Mouse (Mus musculus) intestine, embryonic 14.5 days (tissue): Measurements from ENCODE around the gene Zbtb32. TPM values are rescaled to one million over a fixed set of nuclear protein-coding genes. Genes with fewer than 3 reads are reported as not detected.

Experiments used
- ATAC-seq: fragments of 200-750 bp; cut with Nextera tagmentation; replicated peaks from 2 replicates; pipeline ENCODE4 v1.8.0; 2017; ENCODE audit warnings: low read depth, moderate number of reproducible peaks, moderate TSS enrichment, moderate library complexity; ENCODE audit not compliant: low FRiP score, low TSS enrichment
- DNase-seq: peaks from one replicate; pipeline ENCODE4 v3.0.0-alpha.2; 2018; ENCODE audit warnings: low spot score
- H3K27ac ChIP-seq: fragments of 300-500 bp; sonication (generic); 2 replicates; pipeline ENCODE4 v1.5.1; 2014; ENCODE audit warnings: low read depth, mild to moderate bottlenecking, control low read depth
- H3K27me3 ChIP-seq: fragments of 300-500 bp; sonication (generic); replicated peaks from 2 replicates; pipeline ENCODE4 v1.6.1; 2014; ENCODE audit warnings: low read length, control low read depth; ENCODE audit not compliant: control insufficient read depth, insufficient read depth
- H3K36me3 ChIP-seq: fragments of 300-500 bp; sonication (generic); 2 replicates; pipeline ENCODE4 v1.6.1; 2014; ENCODE audit warnings: low read length, control low read depth; ENCODE audit not compliant: control insufficient read depth, insufficient read depth
- H3K4me1 ChIP-seq: fragments of 300-500 bp; sonication (generic); replicated peaks from 2 replicates; pipeline ENCODE4 v1.6.1; 2014; ENCODE audit warnings: low read length, control low read depth, mixed read lengths; ENCODE audit not compliant: control insufficient read depth, insufficient read depth
- H3K4me2 ChIP-seq: fragments of 300-500 bp; sonication (generic); 2 replicates; pipeline ENCODE4 v1.6.1; 2014; ENCODE audit warnings: low read length
- H3K4me3 ChIP-seq: fragments of 300-500 bp; sonication (generic); 2 replicates; pipeline ENCODE4 v1.5.1; 2014; ENCODE audit warnings: low read depth, low read length, control low read depth, mixed read lengths
- H3K9ac ChIP-seq: fragments of 300-500 bp; sonication (generic); 2 replicates; pipeline ENCODE4 v1.6.1; 2014; ENCODE audit warnings: mild to moderate bottlenecking, low read length
- H3K9me3 ChIP-seq: fragments of 300-500 bp; sonication (generic); 2 replicates; pipeline ENCODE4 v1.6.1; 2016; ENCODE audit warnings: low read length, control low read depth; ENCODE audit not compliant: control insufficient read depth
- WGBS: fragments of 180-500 bp; shearing (Covaris S2); extraction: QIAGEN DNeasy Blood & Tissue Kit; methylation state at CpG from one replicate; pipeline ENCODE4 v1.1.7; 2014; 5-methylcytosine and 5-hydroxymethylcytosine counted together
- polyA plus RNA-seq: library from polyadenylated mRNA; unstranded; fragments of >200 nt; fragmentation: Nextera tagmentation; extraction: Ambion mirVana; gene quantifications from 2 replicates; pipeline ENCODE4 v1.2.1, GENCODE M21; 2014

Zbtb32 gene
- polyA plus RNA-seq, 1 experiment from 2014 or later: 0.83 TPM

DNA sequence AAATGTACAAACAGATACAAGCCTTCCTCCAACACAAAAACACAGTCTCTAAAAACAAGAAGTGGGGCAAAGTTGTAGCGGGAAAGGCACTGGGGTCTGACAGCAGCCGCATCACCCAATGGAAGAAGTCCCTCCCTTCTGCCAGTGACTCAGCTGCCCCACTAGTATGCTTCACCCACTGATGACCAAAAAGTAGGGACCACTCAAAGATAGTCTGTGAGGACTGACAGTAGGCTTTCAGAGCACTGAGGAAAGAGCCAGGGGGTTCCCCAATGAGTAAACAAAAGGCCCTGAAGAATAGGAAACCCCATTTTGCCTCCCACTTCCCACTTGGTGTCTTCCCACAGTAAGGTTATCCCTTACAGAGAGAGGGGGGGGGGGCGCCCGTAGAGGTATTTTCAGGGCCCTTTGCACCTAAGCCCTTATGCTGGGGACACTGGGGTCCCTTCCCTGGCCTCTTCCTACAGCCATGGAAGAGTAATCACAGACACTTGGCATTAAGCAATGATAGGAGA, 4.1 kb downstream of the Zbtb32 start:
- DNase-seq (no peak), ATAC-seq (no peak)
- Histone ChIP-seq H3K4me1 (peaks cover 4% of the 10 kb centered on the region; the same call in 1 of the 2 replicates), H3K4me2 (no peak overlapping the region), H3K27ac (no peak overlapping the region), H3K27me3 (no peaks in the 10 kb centered on the region), H3K4me3 (no peak overlapping the region), H3K9me3 (no peaks in the 10 kb centered on the region), H3K36me3 (no peaks in the 10 kb centered on the region), H3K9ac (no peak overlapping the region)
- WGBS: 53% methylated on average over 4 of the region's 4 CpGs

DNA sequence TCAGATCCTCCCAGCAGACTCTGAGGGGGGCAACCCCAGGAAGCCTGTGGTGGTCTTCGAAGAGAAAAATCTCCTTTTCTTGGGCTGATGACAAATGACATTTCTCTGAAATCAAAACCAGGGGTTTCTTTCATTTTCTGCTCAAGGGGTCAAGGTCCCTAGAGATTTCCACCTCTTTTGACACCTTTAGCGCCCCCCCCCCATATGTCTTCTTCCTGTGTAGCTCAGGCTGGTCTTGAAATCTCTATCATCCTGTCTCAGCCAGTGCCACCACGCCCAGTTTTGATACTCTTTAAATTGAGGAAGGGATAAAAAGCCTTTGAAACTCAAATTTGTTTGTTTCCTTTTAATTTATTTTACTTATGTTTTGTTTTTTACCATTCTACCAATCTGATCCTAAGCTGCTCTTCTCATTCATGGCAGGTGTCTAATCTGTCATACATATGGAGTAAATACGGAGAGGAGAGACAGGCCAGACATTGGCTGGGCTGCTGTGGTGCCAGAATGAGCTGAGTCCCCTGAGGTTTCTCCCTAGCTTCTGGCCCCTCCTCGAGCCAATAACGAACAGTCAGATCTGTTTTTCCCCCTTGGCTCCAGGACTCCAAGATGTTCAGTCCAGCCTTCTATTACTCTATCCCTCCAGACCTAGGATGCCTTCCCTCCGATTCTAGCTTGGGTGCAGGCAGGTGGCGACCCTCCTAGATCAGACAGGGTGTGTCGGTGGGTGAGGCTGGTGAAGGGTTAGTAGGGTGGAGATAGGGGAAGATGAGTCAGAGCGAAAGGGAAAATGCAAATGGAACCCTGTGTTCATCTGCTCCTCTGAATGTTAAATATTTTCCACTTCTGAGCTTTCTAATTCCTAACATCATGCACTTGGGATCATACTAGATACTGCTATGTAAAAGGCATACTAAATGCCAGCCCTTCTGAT, 4.9 kb downstream of the Zbtb32 start:
- no peak for DNase-seq
- WGBS: 73% methylated on average over 10 of the region's 10 CpGs
- Histone ChIP-seq H3K9me3 (no peaks in the 10 kb centered on the region), H3K27me3 (no peaks in the 10 kb centered on the region), H3K4me1 (peaks cover 4% of the 10 kb centered on the region; the same call in 1 of the 2 replicates), H3K4me3 (no peak overlapping the region), H3K9ac (no peak overlapping the region), H3K36me3 (no peaks in the 10 kb centered on the region), H3K4me2 (no peak overlapping the region), H3K27ac (no peak overlapping the region)
- ATAC-seq: no peak

DNA sequence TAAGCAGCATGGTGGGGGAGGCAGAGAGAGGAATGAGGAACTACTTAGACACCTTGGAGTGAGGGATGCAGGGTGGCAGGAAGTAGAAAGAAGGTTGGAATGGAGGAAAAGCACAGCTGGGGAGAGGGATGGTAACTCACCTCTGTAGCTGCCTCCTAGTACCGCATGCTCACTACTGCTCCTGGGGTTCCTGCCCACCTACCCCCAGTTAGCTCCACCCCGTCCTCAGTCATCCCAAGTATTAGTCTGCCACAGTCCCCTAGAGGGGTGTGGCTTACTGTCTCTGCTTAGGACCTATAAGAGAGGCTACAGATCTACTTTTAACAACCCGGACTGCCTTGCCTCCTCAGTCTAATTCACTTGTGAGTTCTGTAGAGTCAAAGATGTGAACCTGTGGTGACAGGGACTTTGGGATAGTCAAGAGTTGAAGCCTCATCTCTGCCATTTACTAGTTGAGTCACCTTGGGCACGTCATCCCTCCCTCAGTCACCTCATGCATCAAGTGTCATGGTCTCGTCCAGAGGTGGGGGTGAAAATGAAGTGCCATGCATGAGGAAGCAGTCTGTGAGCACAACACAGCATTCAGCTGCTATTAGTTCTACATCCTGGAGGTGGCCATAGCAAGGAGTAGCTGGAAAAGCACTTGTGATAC, 5.8 kb downstream of the Zbtb32 start:
- Histone ChIP-seq H3K4me3 (no peak overlapping the region), H3K9ac (no peak overlapping the region), H3K4me2 (no peak overlapping the region), H3K27ac (no peak overlapping the region), H3K36me3 (no peaks in the 10 kb centered on the region), H3K27me3 (no peaks in the 10 kb centered on the region), H3K9me3 (no peaks in the 10 kb centered on the region), H3K4me1 (peaks cover 4% of the 10 kb centered on the region; the same call in 1 of the 2 replicates)
- DNase-seq (no peak), ATAC-seq (no peak)
- 51% methylated on average over 5 of the region's 5 CpGs for WGBS

- WGBS: 69% methylated on average over 4 of the region's 4 CpGs
- Histone ChIP-seq H3K27me3 (no peaks in the 10 kb centered on the region), H3K4me1 (peaks cover 14% of the 10 kb centered on the region), H3K4me3 (no peak overlapping the region), H3K36me3 (peaks cover 2% of the 10 kb centered on the region), H3K9ac (no peak overlapping the region), H3K9me3 (no peaks in the 10 kb centered on the region), H3K27ac (no peak overlapping the region), H3K4me2 (no peak overlapping the region)
- DNase-seq: no peak
- no peak for ATAC-seq
Measured at GRCm38 (mm10) chr7:30591605-30591951, 7.1 kb downstream of the Zbtb32 start.

DNA sequence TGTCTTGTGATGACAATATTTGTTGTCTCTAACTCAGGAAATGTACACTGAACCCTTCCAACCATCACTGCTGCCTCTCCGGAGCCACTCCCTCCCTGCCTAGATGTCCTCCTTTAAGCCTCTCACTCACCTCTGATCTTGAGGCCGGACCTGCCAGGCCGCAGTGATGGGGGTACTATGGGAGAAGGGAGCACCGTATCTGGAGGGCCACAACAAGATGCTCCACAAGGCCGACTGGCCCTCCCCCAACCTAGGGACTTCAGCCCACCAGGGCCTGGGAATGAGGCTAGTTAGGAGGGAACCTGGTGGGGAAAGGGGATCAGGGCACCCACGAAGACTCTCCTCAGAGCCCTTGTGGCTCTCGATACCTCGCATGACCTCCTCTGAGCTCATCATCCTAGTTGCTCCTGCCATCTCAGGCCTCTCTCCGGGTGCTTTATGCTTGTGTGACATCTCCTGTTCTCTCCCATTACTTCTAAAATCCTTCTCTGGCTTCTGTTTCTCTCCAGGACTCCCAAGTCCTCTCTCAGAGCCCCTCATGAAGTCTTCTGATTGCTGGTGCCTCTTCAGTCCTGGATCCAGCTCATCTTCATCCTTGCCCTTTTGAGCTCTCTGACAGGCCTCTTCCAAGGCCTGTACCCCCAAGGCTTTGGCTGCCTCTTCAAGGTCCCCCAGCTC, 7.6 kb downstream of the Zbtb32 start:
- Histone ChIP-seq H3K27me3 (no peaks in the 10 kb centered on the region), H3K4me3 (no peak overlapping the region), H3K36me3 (peaks cover 8% of the 10 kb centered on the region), H3K9ac (no peak overlapping the region), H3K9me3 (no peaks in the 10 kb centered on the region), H3K4me1 (peaks cover 14% of the 10 kb centered on the region), H3K27ac (no peak overlapping the region), H3K4me2 (peak overlapping the region; percentile 67; the same call in 1 of the 2 replicates)
- WGBS: 89% methylated on average over 9 of the region's 9 CpGs
- DNase-seq: no peak
- no peak for ATAC-seq

GRCm38 (mm10) chr7:30589435-30590301, 9.0 kb downstream of the Zbtb32 start:
- Histone ChIP-seq H3K4me3 (peak overlapping the region; percentile 60), H3K27ac (peak overlapping the region; percentile 83), H3K4me2 (peak overlapping the region; percentile 67), H3K9me3 (no peaks in the 10 kb centered on the region), H3K9ac (peak overlapping the region; percentile 49), H3K4me1 (peaks cover 14% of the 10 kb centered on the region), H3K36me3 (peaks cover 22% of the 10 kb centered on the region), H3K27me3 (no peaks in the 10 kb centered on the region)
- ATAC-seq: peak; percentile 79
- 24% methylated on average over 40 of the region's 40 CpGs for WGBS
- no peak for DNase-seq

DNA sequence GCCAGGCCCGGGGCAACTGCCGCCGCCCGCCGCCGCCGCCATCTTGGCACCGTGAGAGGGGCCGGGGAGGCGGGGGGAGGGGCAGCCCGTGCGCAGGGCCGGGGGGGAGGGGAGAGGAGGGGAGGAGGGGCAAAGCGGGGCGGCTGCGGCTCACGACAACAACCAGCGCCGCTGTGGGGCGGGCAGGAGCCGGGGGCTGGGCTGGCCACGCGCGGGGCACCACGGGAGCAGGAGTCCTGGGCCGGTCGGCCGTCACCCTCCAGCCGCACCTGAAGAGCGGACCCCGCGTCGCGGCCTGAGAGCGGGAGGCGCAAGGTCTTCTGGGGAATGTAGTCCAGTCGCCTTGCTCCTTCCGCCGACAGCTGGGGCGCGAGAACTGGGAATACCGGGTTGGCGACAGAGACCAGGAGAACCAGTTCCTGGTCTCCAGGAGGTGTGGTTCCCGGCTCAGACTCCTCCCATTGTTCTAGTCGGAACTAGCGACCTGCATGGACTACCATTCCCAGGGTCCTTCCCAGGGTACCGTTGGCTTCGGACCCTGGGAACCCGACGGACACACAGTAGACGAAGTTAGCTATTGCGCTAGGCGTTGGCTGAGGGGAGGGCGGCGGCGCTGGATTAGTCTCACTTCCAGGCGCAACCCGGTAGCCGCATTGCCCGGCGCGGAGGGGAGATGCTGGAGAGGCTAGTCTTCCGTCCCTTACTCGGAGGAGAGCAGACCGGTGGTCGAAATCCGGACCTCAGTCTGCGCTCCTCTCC, 9.9 kb downstream of the Zbtb32 start, which contains the start of gene Kmt2b:
Gene Kmt2b, minus strand, starts transcription at position 51 of the 759 bp plus-strand sequence.
- Histone ChIP-seq H3K4me1 (peaks cover 14% of the 10 kb centered on the region), H3K9me3 (no peaks in the 10 kb centered on the region), H3K27ac (peak within 1 kb of the TSS; percentile 83), H3K4me3 (peak within 1 kb of the TSS; percentile 60), H3K9ac (peak within 1 kb of the TSS; percentile 95), H3K4me2 (peak within 1 kb of the TSS; percentile 88), H3K27me3 (no peaks in the 10 kb centered on the region), H3K36me3 (peaks cover 30% of the 10 kb centered on the region)
- ATAC-seq (peak; percentile 95), DNase-seq (peak; percentile 97)
- WGBS: under 1% methylated on average over 59 of the region's 68 CpGs
